Mouse (Mus musculus): Measurements from ENCODE around the gene Rbms3. TPM values are rescaled to one million over a fixed set of nuclear protein-coding genes. Genes with fewer than 3 reads are reported as not detected.

Rbms3 gene
- total and polyA plus RNA-seq, 2 experiments = 2.4 to 4.0 TPM

GRCm38 (mm10) chr9:117342336-117342735 lies 287.4 kb downstream of the Rbms3 start:
- no peak for TF ChIP-seq POLR2A (IDR thresholded peaks at IDR 0.05; ENCODE audit: extremely low read depth, insufficient read depth, low read length)
- TF ChIP-seq CTCF (IDR thresholded peaks at IDR 0.05; ENCODE audit: low read depth, low read length) = no peak
- WGBS = 90% methylated on average over 4 of the region's 4 CpGs
- Histone ChIP-seq H3K4me1 (ENCODE audit: control insufficient read depth, insufficient read depth, low read length) (no peaks in the 10 kb centered on the region), H3K27me3 (ENCODE audit: control insufficient read depth, insufficient read depth, low read length) (no peaks in the 10 kb centered on the region), H3K27ac (replicated peaks; ENCODE audit: insufficient read depth, low read depth, low read length) (no peak overlapping the region), H3K36me3 (ENCODE audit: control insufficient read depth, insufficient read depth, low read length) (no peaks in the 10 kb centered on the region), H3K4me3 (ENCODE audit: insufficient read depth, low read depth, low read length) (no peak overlapping the region), H3K9ac (ENCODE audit: low read depth, low read length) (no peak overlapping the region), H3K79me2 (ENCODE audit: control insufficient read depth, insufficient read depth, low read length) (no peaks in the 10 kb centered on the region)
- DNase-seq (ENCODE audit: extremely low read depth, low read depth, low spot score) = no peak

- TF ChIP-seq CTCF (IDR thresholded peaks at IDR 0.05; ENCODE audit: low read depth, low read length) (no peak), POLR2A (IDR thresholded peaks at IDR 0.05; ENCODE audit: extremely low read depth, insufficient read depth, low read length) (no peak)
- Histone ChIP-seq H3K4me3 (ENCODE audit: insufficient read depth, low read depth, low read length) (no peak overlapping the region), H3K4me1 (ENCODE audit: control insufficient read depth, insufficient read depth, low read length) (no peaks in the 10 kb centered on the region), H3K27me3 (ENCODE audit: control insufficient read depth, insufficient read depth, low read length) (no peaks in the 10 kb centered on the region), H3K36me3 (ENCODE audit: control insufficient read depth, insufficient read depth, low read length) (no peaks in the 10 kb centered on the region), H3K27ac (replicated peaks; ENCODE audit: insufficient read depth, low read depth, low read length) (no peak overlapping the region), H3K79me2 (ENCODE audit: control insufficient read depth, insufficient read depth, low read length) (no peaks in the 10 kb centered on the region), H3K9ac (ENCODE audit: low read depth, low read length) (no peak overlapping the region)
- WGBS = 66% methylated on average over 5 of the region's 5 CpGs
- peak; percentile 56 for DNase-seq (ENCODE audit: extremely low read depth, low read depth, low spot score)
Measured at GRCm38 (mm10) chr9:117330681-117331080, 299.0 kb downstream of the Rbms3 start.

DNA sequence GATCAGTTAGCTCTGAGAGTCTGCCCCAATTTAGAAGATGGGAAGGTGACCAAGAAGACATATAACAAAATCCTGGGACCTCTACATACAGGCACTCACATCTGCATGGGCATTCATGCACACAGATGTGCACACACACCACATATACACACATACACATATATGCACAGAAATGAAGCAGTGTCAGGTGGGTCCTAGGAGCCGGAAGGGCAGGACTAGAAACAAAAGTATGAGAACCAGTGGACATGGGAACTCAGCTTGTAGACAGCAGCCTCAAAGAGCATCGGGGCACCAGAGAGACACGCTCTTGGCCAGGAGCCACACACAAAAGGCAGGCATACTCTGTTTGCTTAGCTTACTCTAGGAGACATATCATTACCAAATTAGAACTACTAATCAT lies 310.4 kb downstream of the Rbms3 start:
- Histone ChIP-seq H3K9ac (ENCODE audit: low read depth, low read length) (no peak overlapping the region), H3K36me3 (ENCODE audit: control insufficient read depth, insufficient read depth, low read length) (no peaks in the 10 kb centered on the region), H3K4me1 (ENCODE audit: control insufficient read depth, insufficient read depth, low read length) (no peaks in the 10 kb centered on the region), H3K27me3 (ENCODE audit: control insufficient read depth, insufficient read depth, low read length) (no peaks in the 10 kb centered on the region), H3K4me3 (ENCODE audit: insufficient read depth, low read depth, low read length) (no peak overlapping the region), H3K79me2 (ENCODE audit: control insufficient read depth, insufficient read depth, low read length) (no peaks in the 10 kb centered on the region), H3K27ac (replicated peaks; ENCODE audit: insufficient read depth, low read depth, low read length) (no peak overlapping the region)
- WGBS = 49% methylated on average over 3 of the region's 3 CpGs
- no peak for DNase-seq (ENCODE audit: extremely low read depth, low read depth, low spot score)
- TF ChIP-seq POLR2A (IDR thresholded peaks at IDR 0.05; ENCODE audit: extremely low read depth, insufficient read depth, low read length) = no peak
- no peak for TF ChIP-seq CTCF (IDR thresholded peaks at IDR 0.05; ENCODE audit: low read depth, low read length)

DNA sequence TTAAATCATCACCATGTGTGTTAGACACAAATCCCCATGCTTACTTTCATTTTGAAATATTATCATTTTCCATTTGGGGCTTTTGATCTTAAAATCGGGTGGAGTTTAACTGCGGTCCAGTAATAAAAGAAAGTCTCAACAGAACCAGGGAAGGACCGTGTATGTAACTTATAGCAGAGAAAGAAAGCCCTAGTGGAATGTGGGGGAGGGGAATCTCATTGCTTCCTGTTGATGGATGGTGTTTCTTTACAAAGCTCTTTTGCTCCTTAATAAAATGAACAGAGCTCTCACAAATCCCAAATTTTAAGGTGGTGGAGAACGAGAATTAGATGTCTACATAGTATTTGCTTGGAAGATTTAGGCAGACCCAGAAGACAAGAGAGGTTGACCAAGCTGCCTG lies 311.3 kb downstream of the Rbms3 start:
- TF ChIP-seq POLR2A (IDR thresholded peaks at IDR 0.05; ENCODE audit: extremely low read depth, insufficient read depth, low read length) = no peak
- no peaks in the 10 kb centered on the region for H3K79me2 ChIP-seq (ENCODE audit: control insufficient read depth, insufficient read depth, low read length)
- 77% methylated on average over 4 of the region's 4 CpGs for WGBS

DNA sequence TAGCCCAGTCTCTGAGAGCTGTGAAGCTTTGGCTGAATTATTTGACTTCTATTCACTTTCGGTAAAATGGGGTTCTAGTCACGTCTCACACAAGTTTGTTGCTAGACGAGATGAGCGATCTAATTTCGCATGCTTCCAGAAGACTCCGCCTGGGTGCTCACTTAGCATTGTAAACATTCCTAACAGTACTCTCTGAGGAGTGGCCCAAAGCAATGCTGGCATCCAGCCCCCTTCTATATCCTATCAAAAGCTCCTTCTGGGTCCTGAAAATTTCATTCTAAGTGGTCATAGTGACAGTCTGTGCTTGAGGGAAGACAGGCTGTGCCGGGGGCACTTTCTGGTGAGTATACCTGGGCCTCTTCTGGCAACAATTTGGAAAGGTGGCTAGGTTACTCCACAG lies 312.5 kb downstream of the Rbms3 start:
- DNase-seq (ENCODE audit: extremely low read depth, low read depth, low spot score) = no peak
- no peak overlapping the region for H3K27ac ChIP-seq (replicated peaks; ENCODE audit: insufficient read depth, low read depth, low read length)
- no peaks in the 10 kb centered on the region for H3K36me3 ChIP-seq (ENCODE audit: control insufficient read depth, insufficient read depth, low read length)
- H3K9ac ChIP-seq (ENCODE audit: low read depth, low read length) = no peak overlapping the region
- H3K4me1 ChIP-seq (ENCODE audit: control insufficient read depth, insufficient read depth, low read length) = no peaks in the 10 kb centered on the region
- H3K27me3 ChIP-seq (ENCODE audit: control insufficient read depth, insufficient read depth, low read length) = no peaks in the 10 kb centered on the region
- TF ChIP-seq POLR2A (IDR thresholded peaks at IDR 0.05; ENCODE audit: extremely low read depth, insufficient read depth, low read length) (no peak), CTCF (IDR thresholded peaks at IDR 0.05; ENCODE audit: low read depth, low read length) (no peak)
- no peaks in the 10 kb centered on the region for H3K79me2 ChIP-seq (ENCODE audit: control insufficient read depth, insufficient read depth, low read length)
- no peak overlapping the region for H3K4me3 ChIP-seq (ENCODE audit: insufficient read depth, low read depth, low read length)
- 96% methylated on average over 7 of the region's 7 CpGs for WGBS

More for the DNA sequence above, 311.3 kb downstream of the Rbms3 start:
- no peak for DNase-seq (ENCODE audit: extremely low read depth, low read depth, low spot score)
- Histone ChIP-seq H3K4me3 (ENCODE audit: insufficient read depth, low read depth, low read length) (no peak overlapping the region), H3K27ac (replicated peaks; ENCODE audit: insufficient read depth, low read depth, low read length) (no peak overlapping the region), H3K9ac (ENCODE audit: low read depth, low read length) (no peak overlapping the region), H3K27me3 (ENCODE audit: control insufficient read depth, insufficient read depth, low read length) (no peaks in the 10 kb centered on the region), H3K36me3 (ENCODE audit: control insufficient read depth, insufficient read depth, low read length) (no peaks in the 10 kb centered on the region), H3K4me1 (ENCODE audit: control insufficient read depth, insufficient read depth, low read length) (no peaks in the 10 kb centered on the region)

- H3K4me3 ChIP-seq (ENCODE audit: insufficient read depth, low read depth, low read length) = no peak overlapping the region
- no peaks in the 10 kb centered on the region for H3K79me2 ChIP-seq (ENCODE audit: control insufficient read depth, insufficient read depth, low read length)
- no peaks in the 10 kb centered on the region for H3K36me3 ChIP-seq (ENCODE audit: control insufficient read depth, insufficient read depth, low read length)
- no peak for DNase-seq (ENCODE audit: extremely low read depth, low read depth, low spot score)
- no peak overlapping the region for H3K27ac ChIP-seq (replicated peaks; ENCODE audit: insufficient read depth, low read depth, low read length)
- no peak overlapping the region for H3K9ac ChIP-seq (ENCODE audit: low read depth, low read length)
- H3K4me1 ChIP-seq (ENCODE audit: control insufficient read depth, insufficient read depth, low read length) = no peaks in the 10 kb centered on the region
- 92% methylated on average over 11 of the region's 11 CpGs for WGBS
- TF ChIP-seq POLR2A (IDR thresholded peaks at IDR 0.05; ENCODE audit: extremely low read depth, insufficient read depth, low read length) (no peak), CTCF (IDR thresholded peaks at IDR 0.05; ENCODE audit: low read depth, low read length) (no peak)
- H3K27me3 ChIP-seq (ENCODE audit: control insufficient read depth, insufficient read depth, low read length) = no peaks in the 10 kb centered on the region
Measured at GRCm38 (mm10) chr9:117313642-117314041, 316.1 kb downstream of the Rbms3 start.

Measured in liver, adult 2 months (tissue).